Mouse (Mus musculus): ENCODE data around the gene Wnt2. TPM values are rescaled to one million over a fixed set of nuclear protein-coding genes. Genes with fewer than 3 reads are reported as not detected.

Gene Wnt2
- polyA plus RNA-seq, 1 experiment from 2014 or later, result 1.1 TPM

GRCm38 (mm10) chr6:17974416-17974815 lies 56.0 kb downstream of the Wnt2 start:
- no peak overlapping the region for H3K9ac ChIP-seq
- no peaks in the 10 kb centered on the region for H3K36me3 ChIP-seq
- no peak overlapping the region for H3K27ac ChIP-seq (replicated peaks)
- no peaks in the 10 kb centered on the region for H3K9me3 ChIP-seq
- 80% methylated on average over 3 of the region's 3 CpGs for WGBS
- H3K4me2 ChIP-seq, result no peak overlapping the region
- H3K4me3 ChIP-seq, result no peak overlapping the region
- no peak for ATAC-seq (ENCODE audit: low read depth)
- H3K4me1 ChIP-seq (replicated peaks), result no peaks in the 10 kb centered on the region
- H3K27me3 ChIP-seq, result no peaks in the 10 kb centered on the region

GRCm38 (mm10) chr6:17971393-17971792 lies 59.0 kb downstream of the Wnt2 start:
- H3K27ac ChIP-seq (replicated peaks), result no peak overlapping the region
- ATAC-seq (ENCODE audit: low read depth), result no peak
- no peaks in the 10 kb centered on the region for H3K36me3 ChIP-seq
- no peaks in the 10 kb centered on the region for H3K9me3 ChIP-seq
- no peak overlapping the region for H3K9ac ChIP-seq
- H3K27me3 ChIP-seq, result no peaks in the 10 kb centered on the region
- H3K4me3 ChIP-seq, result no peak overlapping the region
- peaks cover 6% of the 10 kb centered on the region for H3K4me1 ChIP-seq (replicated peaks)
- H3K4me2 ChIP-seq, result no peak overlapping the region

GRCm38 (mm10) chr6:17969815-17970214 lies 60.6 kb downstream of the Wnt2 start:
- H3K27ac ChIP-seq (replicated peaks), result no peak overlapping the region
- H3K4me1 ChIP-seq (replicated peaks), result peaks cover 6% of the 10 kb centered on the region
- H3K9me3 ChIP-seq, result no peaks in the 10 kb centered on the region
- H3K4me2 ChIP-seq, result no peak overlapping the region
- 81% methylated on average over 1 of the region's 1 CpGs for WGBS
- no peaks in the 10 kb centered on the region for H3K36me3 ChIP-seq
- no peak overlapping the region for H3K9ac ChIP-seq
- no peak for ATAC-seq (ENCODE audit: low read depth)
- no peaks in the 10 kb centered on the region for H3K27me3 ChIP-seq
- H3K4me3 ChIP-seq, result no peak overlapping the region

GRCm38 (mm10) chr6:17968467-17969144 lies 61.8 kb downstream of the Wnt2 start:
- WGBS, result 65% methylated on average over 1 of the region's 1 CpGs
- H3K36me3 ChIP-seq, result no peaks in the 10 kb centered on the region
- H3K27ac ChIP-seq (replicated peaks), result no peak overlapping the region
- peaks cover 6% of the 10 kb centered on the region for H3K4me1 ChIP-seq (replicated peaks)
- H3K4me3 ChIP-seq, result no peak overlapping the region
- no peaks in the 10 kb centered on the region for H3K9me3 ChIP-seq
- no peaks in the 10 kb centered on the region for H3K27me3 ChIP-seq
- no peak overlapping the region for H3K9ac ChIP-seq
- peak; percentile 97 for ATAC-seq (ENCODE audit: low read depth)
- H3K4me2 ChIP-seq, result no peak overlapping the region

GRCm38 (mm10) chr6:17963455-17963854 lies 66.9 kb downstream of the Wnt2 start:
- no peak overlapping the region for H3K9ac ChIP-seq
- no peak overlapping the region for H3K27ac ChIP-seq (replicated peaks)
- no peak overlapping the region for H3K4me2 ChIP-seq
- WGBS, result 76% methylated on average over 3 of the region's 3 CpGs
- ATAC-seq (ENCODE audit: low read depth), result no peak
- no peaks in the 10 kb centered on the region for H3K27me3 ChIP-seq
- no peak overlapping the region for H3K4me3 ChIP-seq
- H3K4me1 ChIP-seq (replicated peaks), result peaks cover under 1% of the 10 kb centered on the region; the same call in 1 of the 2 replicates
- H3K9me3 ChIP-seq, result no peaks in the 10 kb centered on the region
- no peaks in the 10 kb centered on the region for H3K36me3 ChIP-seq

- 58% methylated on average over 8 of the region's 8 CpGs for WGBS
- Histone ChIP-seq H3K4me2 (no peak overlapping the region), H3K27ac (replicated peaks) (no peak overlapping the region), H3K4me1 (replicated peaks) (peaks cover 11% of the 10 kb centered on the region; the same call in 1 of the 2 replicates), H3K27me3 (no peaks in the 10 kb centered on the region), H3K4me3 (no peak overlapping the region), H3K9ac (no peak overlapping the region), H3K36me3 (no peaks in the 10 kb centered on the region), H3K9me3 (no peaks in the 10 kb centered on the region)
- peak; percentile 83 for ATAC-seq (ENCODE audit: low read depth)
These were observed 78.6 kb downstream of the Wnt2 start for GRCm38 (mm10) chr6:17951779-17952178.

- no peaks in the 10 kb centered on the region for H3K27me3 ChIP-seq
- peaks cover 11% of the 10 kb centered on the region; the same call in 1 of the 2 replicates for H3K4me1 ChIP-seq (replicated peaks)
- H3K4me3 ChIP-seq, result no peak overlapping the region
- H3K9ac ChIP-seq, result no peak overlapping the region
- ATAC-seq (ENCODE audit: low read depth), result no peak
- no peak overlapping the region for H3K4me2 ChIP-seq
- H3K9me3 ChIP-seq, result no peaks in the 10 kb centered on the region
- no peak overlapping the region for H3K27ac ChIP-seq (replicated peaks)
- WGBS, result 88% methylated on average over 5 of the region's 5 CpGs
- H3K36me3 ChIP-seq, result no peaks in the 10 kb centered on the region
These were observed 81.3 kb downstream of the Wnt2 start for GRCm38 (mm10) chr6:17949103-17949502.

- H3K9ac ChIP-seq, result no peak overlapping the region
- no peaks in the 10 kb centered on the region for H3K27me3 ChIP-seq
- WGBS, result 80% methylated on average over 11 of the region's 11 CpGs
- H3K9me3 ChIP-seq, result no peaks in the 10 kb centered on the region
- H3K4me1 ChIP-seq (replicated peaks), result peaks cover 11% of the 10 kb centered on the region; the same call in 1 of the 2 replicates
- no peak overlapping the region for H3K4me2 ChIP-seq
- ATAC-seq (ENCODE audit: low read depth), result no peak
- no peak overlapping the region for H3K27ac ChIP-seq (replicated peaks)
- no peak overlapping the region for H3K4me3 ChIP-seq
- peaks cover 15% of the 10 kb centered on the region for H3K36me3 ChIP-seq
These were observed 83.1 kb downstream of the Wnt2 start for GRCm38 (mm10) chr6:17947130-17947831.

GRCm38 (mm10) chr6:17946456-17946855 lies 83.9 kb downstream of the Wnt2 start:
- H3K36me3 ChIP-seq, result peaks cover 16% of the 10 kb centered on the region
- 0 out of 2 replicates have a peak, but pooled peaks cover 8% of the 10 kb centered on the region for H3K4me1 ChIP-seq (replicated peaks)
- no peak overlapping the region for H3K4me3 ChIP-seq
- no peak for ATAC-seq (ENCODE audit: low read depth)
- H3K27me3 ChIP-seq, result no peaks in the 10 kb centered on the region
- H3K9ac ChIP-seq, result no peak overlapping the region
- no peak overlapping the region for H3K27ac ChIP-seq (replicated peaks)
- 84% methylated on average over 5 of the region's 5 CpGs for WGBS
- H3K9me3 ChIP-seq, result no peaks in the 10 kb centered on the region
- no peak overlapping the region for H3K4me2 ChIP-seq

- Histone ChIP-seq H3K9me3 (no peaks in the 10 kb centered on the region), H3K4me1 (replicated peaks) (0 out of 2 replicates have a peak, but pooled peaks cover 5% of the 10 kb centered on the region), H3K36me3 (peaks cover 39% of the 10 kb centered on the region), H3K27me3 (no peaks in the 10 kb centered on the region), H3K27ac (replicated peaks) (no peak overlapping the region), H3K4me2 (no peak overlapping the region), H3K9ac (no peak overlapping the region), H3K4me3 (no peak overlapping the region)
- no peak; the same call in 1 of the 2 replicates for ATAC-seq (ENCODE audit: low read depth)
- WGBS, result 80% methylated on average over 9 of the region's 9 CpGs
These were observed 86.3 kb downstream of the Wnt2 start for GRCm38 (mm10) chr6:17943877-17944617.

- no peak overlapping the region for H3K27ac ChIP-seq (replicated peaks)
These were observed 88.0 kb downstream of the Wnt2 start for GRCm38 (mm10) chr6:17942344-17942743.

GRCm38 (mm10) chr6:17941916-17942315 lies 88.5 kb downstream of the Wnt2 start:
- H3K4me3 ChIP-seq, result no peak overlapping the region
- 38% methylated on average over 2 of the region's 2 CpGs for WGBS
- H3K27me3 ChIP-seq, result no peaks in the 10 kb centered on the region
- H3K9ac ChIP-seq, result no peak overlapping the region
- H3K4me2 ChIP-seq, result no peak overlapping the region
- H3K9me3 ChIP-seq, result no peaks in the 10 kb centered on the region
- H3K27ac ChIP-seq (replicated peaks), result no peak overlapping the region
- no peak for ATAC-seq (ENCODE audit: low read depth)
- H3K36me3 ChIP-seq, result peaks cover 55% of the 10 kb centered on the region
- 0 out of 2 replicates have a peak, but pooled peaks cover 5% of the 10 kb centered on the region for H3K4me1 ChIP-seq (replicated peaks)

More at GRCm38 (mm10) chr6:17942344-17942743, 88.0 kb downstream of the Wnt2 start:
- H3K27me3 ChIP-seq, result no peaks in the 10 kb centered on the region
- H3K36me3 ChIP-seq, result peaks cover 51% of the 10 kb centered on the region
- WGBS, result 76% methylated on average over 7 of the region's 7 CpGs
- H3K9ac ChIP-seq, result no peak overlapping the region
- ATAC-seq (ENCODE audit: low read depth), result no peak
- 0 out of 2 replicates have a peak, but pooled peaks cover 5% of the 10 kb centered on the region for H3K4me1 ChIP-seq (replicated peaks)
- no peak overlapping the region for H3K4me2 ChIP-seq
- no peaks in the 10 kb centered on the region for H3K9me3 ChIP-seq
- no peak overlapping the region for H3K4me3 ChIP-seq

Data from neural tube, embryonic 13.5 days (tissue).